Mouse (Mus musculus) MEL (cell line): ENCODE measurements around the gene Tfec. TPM values are rescaled to one million over a fixed set of nuclear protein-coding genes. Genes with fewer than 3 reads are reported as not detected.

Source experiments
- DNase-seq: peaks from one replicate; pipeline ENCODE4 v3.0.0; 2011; ENCODE audit warnings: low read depth, low spot score
- H3K27ac ChIP-seq: 2 replicates; pipeline ENCODE4 v1.5.1; 2012; ENCODE audit warnings: low read depth, mild to moderate bottlenecking, control low read depth, low read length, moderate library complexity; ENCODE audit not compliant: control insufficient read depth
- H3K27me3 ChIP-seq, 2 experiments: fragments of 150-350 bp in 1 of 2; sonication (generic) in 1 of 2; 2 replicates each; pipeline ENCODE4 v1.6.1; 2012; ENCODE audit warnings: low read length in 2 of 2, mild to moderate bottlenecking in 2 of 2, improper control_type of control experiment in 1 of 2, moderate library complexity in 1 of 2; ENCODE audit not compliant: insufficient read depth in 2 of 2, control insufficient read depth in 1 of 2
- H3K36me3 ChIP-seq, 2 experiments: 2 replicates each; pipeline ENCODE4 v1.6.1; 2012 to 2014; ENCODE audit warnings: low read length in 2 of 2, improper control_type of control experiment in 1 of 2, inconsistent platforms in 1 of 2, mild to moderate bottlenecking in 1 of 2; ENCODE audit not compliant: insufficient read depth in 2 of 2, control insufficient read depth in 1 of 2
- H3K4me1 ChIP-seq, 2 experiments: fragments of 150-350 bp in 1 of 2; sonication (generic) in 1 of 2; 2 replicates each; pipeline ENCODE4 v1.6.1; 2012; ENCODE audit warnings: low read length in 2 of 2, improper control_type of control experiment in 1 of 2, mild to moderate bottlenecking in 1 of 2; ENCODE audit not compliant: insufficient read depth in 2 of 2, control insufficient read depth in 1 of 2
- H3K4me3 ChIP-seq, 2 experiments: fragments of 150-350 bp in 1 of 2; sonication (generic) in 1 of 2; 2 replicates each; pipeline ENCODE4 v1.5.1; 2012; ENCODE audit warnings: low read depth in 2 of 2, low read length in 2 of 2, mild to moderate bottlenecking in 2 of 2, moderate library complexity in 2 of 2, control low read depth in 1 of 2, improper control_type of control experiment in 1 of 2; ENCODE audit not compliant: control insufficient read depth in 1 of 2, insufficient read depth in 1 of 2
- H3K79me2 ChIP-seq: 2 replicates; pipeline ENCODE4 v1.6.1; 2012; ENCODE audit warnings: mild to moderate bottlenecking, low read length, moderate library complexity; ENCODE audit not compliant: control insufficient read depth, poor library complexity, insufficient read depth
- H3K9ac ChIP-seq: 2 replicates; pipeline ENCODE4 v1.6.1; 2012; ENCODE audit warnings: low read depth, mild to moderate bottlenecking, control low read depth, low read length, moderate library complexity; ENCODE audit not compliant: control insufficient read depth, poor library complexity, severe bottlenecking
- H3K9me3 ChIP-seq: fragments of 150-350 bp; sonication (generic); replicated peaks from 2 replicates; pipeline ENCODE4 v1.6.1; 2012; ENCODE audit warnings: mild to moderate bottlenecking, low read length, improper control_type of control experiment, moderate library complexity; ENCODE audit not compliant: insufficient read depth
- CHD2 ChIP-seq: IDR thresholded peaks from 2 replicates; pipeline ENCODE4 v1.6.1; 2011; ENCODE audit warnings: low read length, improper control_type of control experiment
- ETS1 ChIP-seq: IDR thresholded peaks from 2 replicates; pipeline ENCODE4 v1.6.1; 2012; ENCODE audit warnings: low read depth, mild to moderate bottlenecking, inconsistent platforms, low read length, improper control_type of control experiment, moderate library complexity
- HCFC1 ChIP-seq: IDR thresholded peaks from 2 replicates; pipeline ENCODE4 v1.6.1; 2012; ENCODE audit warnings: low read depth, mild to moderate bottlenecking, inconsistent platforms, low read length, improper control_type of control experiment, moderate library complexity
- KAT2A ChIP-seq: conservative IDR thresholded peaks from 2 replicates; pipeline ENCODE4 v1.6.1; 2012; ENCODE audit warnings: low read depth, low read length, improper control_type of control experiment, inconsistent platforms
- MAFK ChIP-seq: IDR thresholded peaks from 2 replicates; pipeline ENCODE4 v1.6.1; 2011; ENCODE audit warnings: low read depth, mild to moderate bottlenecking, low read length, improper control_type of control experiment, borderline replicate concordance
- MAZ ChIP-seq: IDR thresholded peaks from 2 replicates; pipeline ENCODE4 v1.6.1; 2012; ENCODE audit warnings: low read depth, mild to moderate bottlenecking, inconsistent platforms, low read length, improper control_type of control experiment
- NRF1 ChIP-seq: IDR thresholded peaks from 2 replicates; pipeline ENCODE4 v1.6.1; 2014; ENCODE audit warnings: low read depth, mild to moderate bottlenecking, inconsistent platforms, low read length, improper control_type of control experiment, moderate library complexity; ENCODE audit not compliant: poor library complexity, insufficient read depth, severe bottlenecking
- POLR2A ChIP-seq, 2 experiments: IDR thresholded peaks; 2 replicates each; pipeline ENCODE4 v1.6.1; 2011 to 2012; ENCODE audit warnings: low read length in 2 of 2, mild to moderate bottlenecking in 2 of 2, control low read depth in 1 of 2, improper control_type of control experiment in 1 of 2, low read depth in 1 of 2, moderate library complexity in 1 of 2; ENCODE audit not compliant: control insufficient read depth in 1 of 2, insufficient read depth in 1 of 2, poor library complexity in 1 of 2
- POLR2AphosphoS2 ChIP-seq: IDR thresholded peaks from 2 replicates; pipeline ENCODE4 v1.6.1; 2011; ENCODE audit warnings: low read length, improper control_type of control experiment
- POLR2AphosphoS5 ChIP-seq: IDR thresholded peaks from 2 replicates; pipeline ENCODE4 v1.6.1; 2012; ENCODE audit warnings: low read depth, borderline replicate concordance, mild to moderate bottlenecking, inconsistent platforms, low read length, moderate library complexity, mixed read lengths
- TBP ChIP-seq: IDR thresholded peaks from 2 replicates; pipeline ENCODE4 v1.8.0; 2011; ENCODE audit warnings: low read depth, low read length, improper control_type of control experiment
- TCF12 ChIP-seq: IDR thresholded peaks from 2 replicates; pipeline ENCODE4 v1.6.1; 2014; ENCODE audit warnings: low read depth, mild to moderate bottlenecking, inconsistent platforms, low read length, improper control_type of control experiment, moderate library complexity
- USF1 ChIP-seq: IDR thresholded peaks from 2 replicates; pipeline ENCODE4 v1.6.1; 2014; ENCODE audit warnings: low read depth, mild to moderate bottlenecking, inconsistent platforms, low read length, improper control_type of control experiment, moderate library complexity
- USF2 ChIP-seq, 2 experiments: IDR thresholded peaks; 2 replicates each; pipeline ENCODE4 v1.6.1; 2011 to 2012; ENCODE audit warnings: improper control_type of control experiment in 2 of 2, low read length in 2 of 2, borderline replicate concordance in 1 of 2, inconsistent platforms in 1 of 2, low read depth in 1 of 2, mild to moderate bottlenecking in 1 of 2; ENCODE audit not compliant: insufficient read depth in 1 of 2
- ZNF384 ChIP-seq: IDR thresholded peaks from 2 replicates; pipeline ENCODE4 v1.6.1; 2012; ENCODE audit warnings: low read depth, mild to moderate bottlenecking, inconsistent platforms, low read length, improper control_type of control experiment
- polyA plus RNA-seq, 2 experiments: library from polyadenylated mRNA; stranded (reverse) in 1 of 2; unstranded in 1 of 2; fragments of >175 nt in 1 of 2; fragments of >200 nt in 1 of 2; gene quantifications; 2 replicates each; pipeline versions ENCODE4 v1.2.1 to v1.2.4; 2012; ENCODE audit warnings: low replicate concordance in 2 of 2, low read depth in 1 of 2; ENCODE audit not compliant: insufficient read length in 2 of 2, insufficient read depth in 1 of 2, missing spikeins in 1 of 2
- total RNA-seq: library from RNA; depleted of rRNA; stranded (reverse); fragments of 300-350 nt; gene quantifications from 2 replicates; pipeline ENCODE4 v1.2.3, GENCODE M21; 2012

Gene Tfec
- total and polyA plus RNA-seq, 3 experiments: not detected

DNA sequence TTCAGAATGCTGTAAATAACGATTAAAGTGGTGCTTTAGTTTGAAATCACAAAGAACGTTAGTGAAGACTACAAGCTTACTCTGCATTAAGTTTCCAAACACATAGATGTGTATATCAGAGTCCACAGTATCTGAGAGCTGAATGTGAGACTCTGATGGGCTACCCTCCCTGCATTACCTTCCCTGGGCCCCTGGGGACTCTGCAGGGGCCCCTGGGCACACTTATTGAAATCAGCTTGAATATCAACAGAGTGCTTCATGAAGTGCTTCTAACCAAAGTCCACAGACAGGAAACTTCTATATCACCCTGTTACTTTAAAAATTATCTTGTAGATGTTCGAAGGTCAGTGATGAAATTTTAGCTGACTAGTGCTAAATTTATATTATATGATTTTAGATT lies 36.2 kb downstream of the Tfec start:
- Histone ChIP-seq H3K4me1 (no peaks in the 10 kb centered on the region), H3K27ac (no peak overlapping the region), H3K36me3 (no peaks in the 10 kb centered on the region), H3K4me3 (no peak overlapping the region), H3K79me2 (no peaks in the 10 kb centered on the region), H3K27me3 (no peaks in the 10 kb centered on the region), H3K9ac (no peak overlapping the region), H3K9me3 (no peaks in the 10 kb centered on the region)
- TF ChIP-seq POLR2AphosphoS2 (no peak), CHD2 (no peak), ZNF384 (no peak), MAZ (no peak), POLR2AphosphoS5 (no peak), KAT2A (no peak), USF2 (IDR thresholded peaks at IDR 0.05; ENCODE audit: borderline replicate concordance in 1 of 2, insufficient read depth in 1 of 2, low read depth in 1 of 2, low read length in 2 of 2) (no peak), HCFC1 (no peak), TCF12 (no peak)
- no peak for DNase-seq

DNA sequence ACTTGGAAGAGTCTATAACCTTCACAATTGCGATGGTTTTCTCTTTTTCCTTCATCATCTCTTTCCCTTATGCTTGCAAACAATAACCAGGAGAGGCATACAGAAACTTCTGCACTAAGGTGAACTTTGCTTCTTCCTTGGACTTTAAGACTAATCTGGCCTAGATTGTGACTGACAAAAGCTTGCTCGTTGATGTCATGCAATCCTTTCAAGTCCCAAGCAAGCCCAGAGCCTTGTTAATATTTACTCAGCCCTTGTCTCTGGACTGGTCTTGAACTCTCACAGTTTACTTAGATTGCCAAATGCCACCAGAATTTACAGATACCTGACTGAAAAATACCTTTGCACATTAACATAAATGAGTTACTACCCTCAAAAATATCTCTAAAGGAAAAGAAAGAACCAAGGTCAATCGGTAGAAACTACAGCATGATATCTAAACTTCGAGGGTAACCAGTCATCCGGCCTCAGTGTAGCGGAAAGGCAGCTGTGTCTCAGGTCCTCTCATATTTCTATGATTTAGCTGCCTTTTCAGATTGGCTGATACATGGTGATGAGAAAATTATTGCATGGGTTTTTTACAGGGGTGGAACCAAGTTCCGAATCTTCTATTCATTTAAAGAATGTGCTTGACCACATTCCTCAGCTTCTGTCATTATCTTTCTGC lies 42.2 kb downstream of the Tfec start:
- Histone ChIP-seq H3K36me3 (no peaks in the 10 kb centered on the region), H3K79me2 (no peaks in the 10 kb centered on the region), H3K27ac (no peak overlapping the region), H3K9ac (no peak overlapping the region), H3K27me3 (no peaks in the 10 kb centered on the region), H3K9me3 (no peaks in the 10 kb centered on the region), H3K4me3 (no peak overlapping the region), H3K4me1 (no peaks in the 10 kb centered on the region)
- no peak for DNase-seq
- TF ChIP-seq TBP (no peak), ETS1 (no peak), TCF12 (no peak)

DNA sequence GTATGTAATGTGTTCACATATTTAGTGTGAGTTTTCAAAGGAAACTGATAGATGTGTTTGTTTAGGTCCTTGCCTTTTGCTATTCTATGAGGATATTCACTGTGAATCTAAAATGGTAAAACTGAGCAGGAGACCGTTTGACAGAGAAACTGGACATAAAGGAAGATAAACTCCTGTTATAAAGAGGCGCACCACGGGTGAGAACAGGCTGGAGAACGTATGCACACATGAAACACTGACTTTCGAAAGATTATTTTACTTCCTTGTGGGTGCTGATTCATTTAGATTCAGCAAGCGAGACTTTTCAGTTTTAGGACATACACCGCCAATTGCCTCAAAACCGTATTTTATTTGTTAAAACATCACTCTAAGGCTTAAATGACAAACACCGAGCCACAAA lies 43.3 kb downstream of the Tfec start:
- no peaks in the 10 kb centered on the region for H3K79me2 ChIP-seq
- H3K27ac ChIP-seq: no peak overlapping the region
- no peaks in the 10 kb centered on the region for H3K27me3 ChIP-seq
- no peak overlapping the region for H3K4me3 ChIP-seq
- DNase-seq: no peak
- TF ChIP-seq POLR2AphosphoS2 (no peak), USF1 (no peak), POLR2A (IDR thresholded peaks at IDR 0.05; ENCODE audit: control insufficient read depth in 1 of 2, insufficient read depth in 1 of 2, low read depth in 1 of 2, low read length in 2 of 2, poor library complexity in 1 of 2) (no peak), MAFK (no peak), NRF1 (no peak)
- H3K4me1 ChIP-seq: no peaks in the 10 kb centered on the region
- no peak overlapping the region for H3K9ac ChIP-seq
- H3K36me3 ChIP-seq: no peaks in the 10 kb centered on the region
- no peaks in the 10 kb centered on the region for H3K9me3 ChIP-seq
